ENCODE assay signal across 26 mouse cellular contexts in genomic region chr17:37218486-37218885, GRCm38 (mm10). TPM values are rescaled to one million over a fixed set of nuclear protein-coding genes. Genes with fewer than 3 reads are reported as not detected.
DNase-seq lines count a peak whose midpoint lies in the region; ATAC-seq lines count a peak whose summit lies in the region.
"Had no signal": no experiment of that assay in that cellular context is flagged by ENCODE, and none has a peak within 500 bp of the region (broad histone marks: within the 10 kb centered on the region; RNA-seq: fewer than 3 reads in every experiment).

No protein-coding gene starts in this region.

- intact Hi-C loops in heart, postnatal 10 days (cut with DNase I): no loop called here

- DNase-seq in adrenal gland, adult 8-10 months: peak; percentile 9
- no peak for DNase-seq in adrenal gland, postnatal 25 days
- DNase-seq in heart, postnatal 10 days: peak; percentile 6 to 14
- peak; percentile 2 to 35 for DNase-seq in urinary bladder, postnatal 36 days (ENCODE audit: low spot score in 2 of 2)
- no peak for DNase-seq in urinary bladder, adult 2 months (ENCODE audit: low spot score)
- DNase-seq in B cell, adult 2 months: no peak
- DNase-seq in cerebellum, adult 18-20 months: no peak
- DNase-seq: cerebellum, adult 9-11 months; forebrain, postnatal 0 days; kidney, postnatal 14 days; right cerebral cortex, postnatal 14 days had no signal

- no peak overlapping the region for H3K4me2 ChIP-seq in heart, embryonic 12.5 days
- H3K4me2 ChIP-seq: embryonic facial prominence, embryonic 13.5 days; hindbrain, embryonic 15.5 days; limb, embryonic 12.5 days; midbrain, embryonic 11.5 days; neural tube, embryonic 13.5 days had no signal

- 73% methylated on average over 3 of the region's 3 CpGs for WGBS in heart, embryonic 12.5 days

- no peaks in the 10 kb centered on the region for H3K36me3 ChIP-seq in heart, embryonic 12.5 days
- H3K36me3 ChIP-seq: embryonic facial prominence, embryonic 13.5 days; hindbrain, embryonic 15.5 days; limb, embryonic 12.5 days; neural tube, embryonic 13.5 days had no signal

- H3K27ac ChIP-seq in heart, embryonic 12.5 days (ENCODE audit: poor library complexity, severe bottlenecking): no peak overlapping the region
- H3K27ac ChIP-seq: embryonic facial prominence, embryonic 13.5 days; hindbrain, embryonic 15.5 days; limb, embryonic 12.5 days; liver, embryonic 14.5 days; macrophage; neural tube, embryonic 13.5 days; stomach, postnatal 0 days had no signal

- H3K9me3 ChIP-seq in heart, embryonic 12.5 days (replicated peaks): peaks cover 4% of the 10 kb centered on the region; the same call in 1 of the 2 replicates
- H3K9me3 ChIP-seq: hindbrain, embryonic 15.5 days had no signal

- ATAC-seq in heart, embryonic 12.5 days (ENCODE audit: insufficient number of reproducible peaks, low FRiP score): no peak
- ATAC-seq: forebrain, postnatal 0 days; intestine, embryonic 16.5 days had no signal

- H3K4me3 ChIP-seq in heart, embryonic 12.5 days: no peak overlapping the region
- H3K4me3 ChIP-seq: embryonic facial prominence, embryonic 13.5 days; hindbrain, embryonic 15.5 days; limb, embryonic 12.5 days; neural tube, embryonic 13.5 days had no signal

- H3K4me1 ChIP-seq in heart, embryonic 12.5 days (replicated peaks): no peaks in the 10 kb centered on the region
- H3K4me1 ChIP-seq: embryonic facial prominence, embryonic 13.5 days; hindbrain, embryonic 15.5 days; limb, embryonic 12.5 days; neural tube, embryonic 13.5 days had no signal

- H3K27me3 ChIP-seq in heart, embryonic 12.5 days (replicated peaks): 0 out of 2 replicates have a peak, but pooled peaks cover 3% of the 10 kb centered on the region
- H3K27me3 ChIP-seq: hindbrain, embryonic 15.5 days; limb, embryonic 12.5 days; neural tube, embryonic 13.5 days had no signal

- no peak overlapping the region for H3K9ac ChIP-seq in heart, embryonic 12.5 days
- H3K9ac ChIP-seq: embryonic facial prominence, embryonic 13.5 days; forebrain, postnatal 0 days; hindbrain, embryonic 15.5 days; limb, embryonic 12.5 days; liver, embryonic 14.5 days; neural tube, embryonic 13.5 days had no signal

RNA-seq across cellular contexts. Expression of gene Olfr96, which starts 1.5 kb away (rescaled TPM):
- not detected for total RNA-seq in adrenal gland, adult 8-10 months (2022)
- not detected in 2 replicates for total RNA-seq in adrenal gland, postnatal 25 days (2021)
- not detected for total RNA-seq in heart, postnatal 10 days (2021)
- not detected in 2 replicates for polyA plus RNA-seq in heart, embryonic 12.5 days (2016; fragmentation: Nextera tagmentation; extraction: Ambion mirVana)
- not detected in 2 replicates for polyA plus RNA-seq in urinary bladder, adult 2 months (2012; rRNA removed)
- total RNA-seq: forebrain, postnatal 0 days; layer of hippocampus, adult 8-10 months; left cerebral cortex, adult 8-10 months; monocyte, adult 5-6 weeks had no signal
- polyA plus RNA-seq: embryonic facial prominence, embryonic 13.5 days; forebrain, postnatal 0 days; gonadal fat pad, adult 2 months; heart, postnatal 0 days; hindbrain, embryonic 15.5 days; intestine, embryonic 16.5 days; limb, embryonic 12.5 days; liver, embryonic 14.5 days; macrophage; midbrain, embryonic 11.5 days; neural tube, embryonic 13.5 days; stomach, postnatal 0 days had no signal

RNA-seq across cellular contexts. Expression of gene Olfr95, which starts 5.6 kb away (rescaled TPM):
- not detected for total RNA-seq in adrenal gland, adult 8-10 months (2022)
- not detected in 2 replicates for total RNA-seq in adrenal gland, postnatal 25 days (2021)
- not detected for total RNA-seq in heart, postnatal 10 days (2021)
- polyA plus RNA-seq in heart, embryonic 12.5 days (2016; fragmentation: Nextera tagmentation; extraction: Ambion mirVana): not detected in 2 replicates
- not detected in 2 replicates for polyA plus RNA-seq in urinary bladder, adult 2 months (2012; rRNA removed)
- total RNA-seq: layer of hippocampus, adult 8-10 months; left cerebral cortex, adult 8-10 months; monocyte, adult 5-6 weeks had no signal
- polyA plus RNA-seq: embryonic facial prominence, embryonic 13.5 days; forebrain, postnatal 0 days; gonadal fat pad, adult 2 months; heart, postnatal 0 days; hindbrain, embryonic 15.5 days; intestine, embryonic 16.5 days; limb, embryonic 12.5 days; liver, embryonic 14.5 days; macrophage; midbrain, embryonic 11.5 days; neural tube, embryonic 13.5 days; stomach, postnatal 0 days had no signal

RNA-seq across cellular contexts. Expression of gene Olfr94, which starts 17.7 kb away (rescaled TPM):
- not detected for total RNA-seq in adrenal gland, adult 8-10 months (2022)
- total RNA-seq in adrenal gland, postnatal 25 days (2021): not detected in 2 replicates
- not detected for total RNA-seq in heart, postnatal 10 days (2021)
- not detected in 2 replicates for polyA plus RNA-seq in heart, embryonic 12.5 days (2016; fragmentation: Nextera tagmentation; extraction: Ambion mirVana)
- not detected in 2 replicates for polyA plus RNA-seq in urinary bladder, adult 2 months (2012; rRNA removed)
- total RNA-seq: forebrain, postnatal 0 days; layer of hippocampus, adult 8-10 months; left cerebral cortex, adult 8-10 months; monocyte, adult 5-6 weeks had no signal
- polyA plus RNA-seq: embryonic facial prominence, embryonic 13.5 days; forebrain, postnatal 0 days; gonadal fat pad, adult 2 months; heart, postnatal 0 days; hindbrain, embryonic 15.5 days; intestine, embryonic 16.5 days; limb, embryonic 12.5 days; liver, embryonic 14.5 days; macrophage; midbrain, embryonic 11.5 days; neural tube, embryonic 13.5 days had no signal

RNA-seq across cellular contexts. Expression of gene Olfr97, which starts 18.6 kb away (rescaled TPM):
- total RNA-seq in adrenal gland, adult 8-10 months (2022): not detected
- not detected in 2 replicates for total RNA-seq in adrenal gland, postnatal 25 days (2021)
- total RNA-seq in heart, postnatal 10 days (2021): not detected
- polyA plus RNA-seq in heart, embryonic 12.5 days (2016; fragmentation: Nextera tagmentation; extraction: Ambion mirVana): not detected in 2 replicates
- polyA plus RNA-seq in urinary bladder, adult 2 months (2012; rRNA removed): not detected in 2 replicates
- total RNA-seq: forebrain, postnatal 0 days; layer of hippocampus, adult 8-10 months; left cerebral cortex, adult 8-10 months; monocyte, adult 5-6 weeks had no signal
- polyA plus RNA-seq: embryonic facial prominence, embryonic 13.5 days; forebrain, postnatal 0 days; gonadal fat pad, adult 2 months; heart, postnatal 0 days; hindbrain, embryonic 15.5 days; intestine, embryonic 16.5 days; limb, embryonic 12.5 days; liver, embryonic 14.5 days; macrophage; midbrain, embryonic 11.5 days; neural tube, embryonic 13.5 days; stomach, postnatal 0 days had no signal

RNA-seq across cellular contexts. Expression of gene Ubd, which starts 24.8 kb away (rescaled TPM):
- 1 to 10 TPM in 1 of 4 experiments, under 1 TPM in 2, not detected in 1; 0.31 to 3.1 (median 0.65) TPM for total RNA-seq in adrenal gland, adult 8-10 months (2022)
- not detected in 2 replicates for total RNA-seq in adrenal gland, postnatal 25 days (2021)
- not detected for total RNA-seq in heart, postnatal 10 days (2021)
- polyA plus RNA-seq in heart, embryonic 12.5 days (2016; fragmentation: Nextera tagmentation; extraction: Ambion mirVana): not detected in 2 replicates
- 0.52 and 1.0 TPM in 2 replicates for polyA plus RNA-seq in urinary bladder, adult 2 months (2012; rRNA removed)
- total RNA-seq: forebrain, postnatal 0 days; layer of hippocampus, adult 8-10 months; left cerebral cortex, adult 8-10 months; monocyte, adult 5-6 weeks had no signal
- polyA plus RNA-seq: embryonic facial prominence, embryonic 13.5 days; forebrain, postnatal 0 days; heart, postnatal 0 days; hindbrain, embryonic 15.5 days; intestine, embryonic 16.5 days; limb, embryonic 12.5 days; liver, embryonic 14.5 days; macrophage; midbrain, embryonic 11.5 days; neural tube, embryonic 13.5 days had no signal

Comparison
In these comparisons a context has a peak if more than half of its experiments do, and no peak if none do; other contexts are left out.
1. DNase-seq: peak in adrenal gland, adult 8-10 months (single experiment), heart, postnatal 10 days (2 of 2) and urinary bladder, postnatal 36 days (2 of 2); none in adrenal gland, postnatal 25 days (single experiment), urinary bladder, adult 2 months (single experiment), B cell, adult 2 months (0 of 2) and cerebellum, adult 18-20 months (0 of 2).